Mouse (Mus musculus) hindlimb bud, embryonic 11.5 days (tissue): ENCODE results near the gene Grin2b.

ENCODE experiments used
- DNase-seq: peaks from one replicate; pipeline ENCODE4 v3.0.0-alpha.2; 2012; ENCODE audit warnings: low read depth, low spot score; ENCODE audit errors: extremely low spot score

Gene Grin2b

GRCm38 (mm10) chr6:136105221-136105620 is 68.1 kb downstream of the Grin2b start:
- no peak for DNase-seq

DNA sequence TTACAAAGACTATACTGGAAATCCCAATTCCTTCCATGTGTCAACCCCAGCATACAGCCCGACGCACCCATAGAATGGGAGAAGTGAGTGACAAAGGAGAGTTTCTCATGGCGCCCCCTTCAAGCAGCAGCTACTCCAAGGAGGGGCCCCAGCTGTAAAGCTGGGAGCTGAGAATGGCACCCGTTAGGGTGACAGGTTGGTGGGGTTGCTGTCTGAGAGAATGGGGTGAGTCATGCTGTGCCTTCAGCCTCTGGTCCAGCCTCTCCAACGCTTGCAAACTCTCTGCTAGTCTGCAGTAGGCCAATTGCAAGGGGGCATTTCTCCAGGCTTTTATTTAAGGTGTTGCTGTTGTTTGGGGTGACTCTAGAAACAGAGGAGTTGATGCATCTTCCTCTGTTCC is 73.1 kb downstream of the Grin2b start:
- DNase-seq, result no peak

- DNase-seq, result no peak
These were observed 77.0 kb downstream of the Grin2b start for GRCm38 (mm10) chr6:136096269-136096668.

DNA sequence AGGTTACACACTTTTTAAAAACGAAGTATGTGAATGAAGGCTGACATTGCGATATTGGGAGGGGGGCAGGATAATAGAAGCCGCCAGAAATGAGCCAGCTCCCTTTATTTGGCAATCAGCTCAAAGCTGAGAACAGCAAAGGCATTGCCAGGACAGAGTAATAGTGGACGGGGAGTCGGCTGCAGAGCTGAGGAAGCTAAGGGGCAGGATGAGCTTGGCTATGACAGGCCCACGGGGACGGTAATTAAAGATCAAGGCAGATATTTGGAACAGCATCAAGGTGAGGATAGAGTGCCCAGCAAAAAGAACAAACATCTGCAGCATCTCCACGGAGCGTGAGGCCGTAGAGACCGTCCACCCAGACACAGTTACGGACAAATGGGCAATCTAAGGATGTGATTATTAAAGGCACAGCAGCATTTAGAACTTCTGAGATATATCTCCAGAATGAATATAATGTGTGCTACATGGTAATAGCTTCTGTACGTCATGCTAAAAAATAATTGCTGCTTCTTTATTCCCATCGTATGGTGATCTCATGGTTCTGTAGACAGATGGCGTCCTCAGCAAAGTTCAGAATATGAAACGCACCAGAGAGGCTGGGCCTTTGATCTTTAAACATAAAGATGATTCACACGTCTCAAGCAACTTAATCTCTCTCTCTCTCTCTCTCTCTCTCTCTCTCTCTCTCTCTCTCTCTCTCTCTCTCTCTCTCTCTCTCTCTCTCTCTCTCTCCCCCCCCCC is 93.1 kb downstream of the Grin2b start:
- DNase-seq, result no peak

DNA sequence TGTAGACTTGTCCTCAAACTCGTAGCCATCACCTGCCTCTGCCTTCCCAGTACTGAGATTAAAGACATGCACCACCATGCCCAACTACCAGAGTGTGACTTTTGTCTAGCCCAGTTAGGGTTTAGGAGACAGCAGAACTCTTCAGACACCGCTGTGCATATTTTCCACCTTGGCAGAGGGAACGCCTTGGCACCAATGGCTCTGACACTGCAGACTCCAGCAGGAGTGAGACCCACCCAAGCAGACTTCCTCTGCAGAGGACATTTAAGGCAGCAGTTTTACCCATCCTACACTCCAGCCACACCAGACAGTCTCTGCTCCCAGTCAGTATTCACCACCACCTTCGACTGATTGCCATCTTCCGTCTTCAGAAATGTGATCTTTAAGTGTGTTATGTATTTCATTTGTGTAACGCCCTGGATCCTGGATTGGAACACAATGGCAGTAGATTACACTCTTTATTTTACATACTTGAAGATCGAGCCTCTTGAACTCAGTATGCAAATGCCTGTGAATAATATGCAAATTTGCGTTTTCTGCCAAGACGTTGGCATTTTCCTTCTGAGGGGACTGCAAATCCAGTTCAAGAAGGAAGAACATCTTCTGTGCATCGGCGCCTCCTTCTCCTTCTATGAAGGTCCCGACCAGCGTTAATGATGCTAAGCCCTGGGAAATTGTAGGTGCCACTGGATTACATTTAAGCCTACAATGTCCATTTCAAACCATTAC is 100.8 kb downstream of the Grin2b start:
- DNase-seq, result no peak

- DNase-seq, result no peak
These were observed 103.2 kb downstream of the Grin2b start for GRCm38 (mm10) chr6:136070101-136070500.

DNA sequence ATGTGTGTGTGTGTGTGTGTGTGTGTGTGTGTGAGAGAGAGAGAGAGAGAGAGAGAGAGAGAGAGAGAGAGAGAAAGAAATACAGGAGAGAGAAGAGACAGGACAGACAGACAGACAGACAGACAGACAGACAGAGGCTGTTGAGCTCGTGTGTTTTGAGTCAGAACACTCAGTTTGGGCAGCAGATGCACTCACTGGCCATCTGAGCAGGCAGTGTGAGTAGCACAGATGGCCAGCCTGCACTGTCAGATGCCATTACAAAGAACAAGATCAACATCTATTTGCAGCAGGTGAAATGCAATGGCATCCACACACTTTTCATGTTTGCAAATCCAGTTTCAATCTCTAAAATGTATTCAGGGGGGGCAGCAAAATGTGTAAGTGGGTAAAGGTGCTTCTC is 120.0 kb downstream of the Grin2b start:
- no peak for DNase-seq

DNA sequence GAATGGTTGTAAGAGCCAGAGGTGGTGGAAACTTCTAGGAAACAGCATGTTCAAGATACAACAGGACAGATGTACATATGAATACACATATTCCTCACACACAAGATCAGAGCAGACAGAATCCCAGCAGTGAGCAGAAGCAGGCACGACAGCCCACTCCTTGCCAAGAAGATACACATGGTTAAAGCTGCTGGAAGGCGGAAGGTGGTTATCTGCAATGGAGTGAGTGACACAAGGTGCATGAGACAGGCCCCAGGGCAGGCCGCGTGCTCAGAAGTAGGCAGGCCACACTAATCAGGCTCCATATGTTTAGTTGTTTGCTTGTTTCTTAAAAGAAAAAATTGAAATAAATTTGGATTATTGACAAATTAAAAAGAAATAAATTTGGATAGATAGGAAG is 123.0 kb downstream of the Grin2b start:
- no peak for DNase-seq

- DNase-seq, result no peak
These were observed 125.2 kb downstream of the Grin2b start for GRCm38 (mm10) chr6:136048084-136048483.

DNA sequence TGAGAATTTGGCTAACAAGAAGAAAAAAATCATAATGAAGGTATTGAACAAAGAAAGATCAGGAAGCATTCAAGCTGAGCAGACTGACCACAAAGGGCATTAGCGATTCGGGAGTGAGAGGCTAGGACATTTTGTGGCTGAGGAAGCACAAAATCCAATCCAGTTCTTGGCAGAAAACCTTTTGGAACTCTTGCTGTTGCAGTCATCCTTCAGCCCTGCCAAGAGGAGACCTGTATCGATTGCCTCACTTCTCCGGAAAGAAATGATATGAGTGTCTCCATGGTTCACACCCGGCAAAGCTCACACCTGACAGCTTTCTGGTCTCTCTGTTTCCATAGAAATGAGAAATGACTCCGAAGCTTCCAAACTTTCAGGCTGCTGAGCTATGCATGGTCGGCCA is 127.2 kb downstream of the Grin2b start:
- no peak for DNase-seq

- no peak for DNase-seq
These were observed 128.8 kb downstream of the Grin2b start for GRCm38 (mm10) chr6:136044461-136044860.

GRCm38 (mm10) chr6:136042375-136042774 is 130.9 kb downstream of the Grin2b start:
- DNase-seq, result no peak

DNA sequence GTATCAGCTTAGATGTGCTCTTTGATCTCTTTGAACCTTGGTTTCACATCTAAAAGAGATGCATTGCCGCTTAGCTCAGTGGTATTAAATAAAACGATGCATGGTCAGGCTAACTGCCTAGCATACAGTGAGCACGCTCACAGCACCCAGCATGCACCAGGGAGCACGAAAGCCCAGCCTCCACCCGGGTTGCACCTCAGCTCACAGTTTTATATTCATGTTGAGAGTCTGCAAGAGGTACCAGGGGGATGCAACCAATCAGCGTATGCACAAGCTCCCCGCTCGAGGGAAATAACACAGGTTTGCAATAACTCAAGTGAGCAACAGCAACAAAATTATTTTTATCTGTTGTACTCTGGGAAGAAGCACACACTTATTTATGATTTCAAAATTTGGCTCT is 131.5 kb downstream of the Grin2b start:
- DNase-seq, result no peak

DNA sequence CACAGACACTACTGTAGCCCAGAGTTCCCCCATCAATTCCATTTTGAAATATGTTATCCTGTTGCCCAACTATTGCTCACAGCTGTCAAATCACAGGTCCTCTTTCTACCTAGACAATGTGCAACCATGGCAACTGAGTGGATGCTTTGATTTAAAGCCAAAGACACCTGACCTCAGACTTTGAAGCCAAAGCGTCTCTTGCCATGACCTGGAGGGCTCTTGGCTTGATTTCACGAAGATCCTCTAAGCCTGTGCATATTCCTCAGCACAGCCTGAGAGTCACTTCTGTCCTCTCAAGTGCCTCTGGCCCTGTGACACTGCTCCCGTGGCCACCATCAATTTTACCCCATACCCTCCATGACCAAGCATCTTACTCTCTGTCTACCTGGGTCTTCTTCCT is 132.4 kb downstream of the Grin2b start:
- DNase-seq, result no peak

GRCm38 (mm10) chr6:136029235-136029939 is 143.9 kb downstream of the Grin2b start:
- DNase-seq, result no peak

GRCm38 (mm10) chr6:136026936-136027335 is 146.4 kb downstream of the Grin2b start:
- no peak for DNase-seq

GRCm38 (mm10) chr6:136025801-136026200 is 147.5 kb downstream of the Grin2b start:
- DNase-seq, result no peak

DNA sequence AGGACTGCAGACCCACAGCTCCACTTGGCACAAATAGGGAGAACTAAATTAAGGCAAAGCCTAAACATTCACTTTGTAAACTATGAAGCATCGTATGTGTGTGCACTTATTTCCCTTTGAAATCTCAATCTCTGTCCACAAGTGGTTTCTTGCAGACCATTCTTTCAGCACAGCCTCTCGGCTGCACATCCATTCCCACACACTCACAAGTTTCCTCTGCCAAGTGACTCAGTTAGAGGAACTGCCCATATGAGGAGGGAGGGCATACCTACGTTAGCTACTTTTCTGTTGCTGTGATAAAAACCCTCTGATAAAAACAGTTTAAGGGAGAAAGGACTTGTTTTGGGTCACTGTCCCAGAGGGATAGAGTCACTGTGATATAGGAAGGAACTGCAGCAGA is 152.9 kb downstream of the Grin2b start:
- DNase-seq, result no peak

DNA sequence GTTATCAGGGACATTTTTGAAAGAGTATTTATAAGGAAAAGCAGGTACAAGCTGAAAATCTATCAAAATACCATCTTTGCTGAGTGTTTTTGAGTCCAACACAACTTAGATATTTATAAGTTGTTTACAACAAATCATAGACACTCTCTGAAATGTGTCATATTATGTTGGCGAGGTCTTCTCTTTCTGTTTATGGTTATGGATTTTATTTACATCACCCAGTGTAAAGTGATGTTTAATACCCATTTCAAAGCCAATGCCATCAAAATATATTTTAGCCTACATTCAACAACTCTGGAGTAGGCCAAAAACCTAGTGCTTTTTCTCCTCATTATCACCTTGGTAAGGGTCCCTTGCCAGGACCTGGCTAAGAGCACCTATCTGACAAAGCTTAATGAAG is 154.3 kb downstream of the Grin2b start:
- DNase-seq, result no peak

- no peak for DNase-seq
These were observed 159.5 kb downstream of the Grin2b start for GRCm38 (mm10) chr6:136013556-136014380.

- no peak for DNase-seq
These were observed 161.8 kb downstream of the Grin2b start for GRCm38 (mm10) chr6:136011533-136011932.
